Mouse (Mus musculus): ENCODE results near the gene Sdhc.

- TF ChIP-seq GATA1 (IDR thresholded peaks at IDR 0.05; ENCODE audit: low read length) (no peak), TAL1 (IDR thresholded peaks at IDR 0.05; ENCODE audit: low read length) (no peak)
Observed at GRCm38 (mm10) chr1:171193911-171194830, 43.8 kb upstream of the Sdhc start.
